Mouse (Mus musculus) C2C12 (cell line): ENCODE data around the gene Slc38a10.

Experiments
- CEBPB ChIP-seq: IDR thresholded peaks from one replicate; pipeline ENCODE4 v1.6.1; 2011; ENCODE audit warnings: low read depth, mild to moderate bottlenecking, control low read depth, moderate library complexity
- CTCF ChIP-seq: IDR thresholded peaks from one replicate; pipeline ENCODE4 v1.5.1; 2011; ENCODE audit not compliant: control insufficient read depth, insufficient read depth, insufficient read length
- FOSL1 ChIP-seq: IDR thresholded peaks from one replicate; pipeline ENCODE4 v1.8.0; 2011; ENCODE audit warnings: mild to moderate bottlenecking, low read length; ENCODE audit not compliant: poor library complexity, insufficient read depth, severe bottlenecking
- MAX ChIP-seq: IDR thresholded peaks from one replicate; pipeline ENCODE4 v1.6.1; 2011; ENCODE audit warnings: mild to moderate bottlenecking, control low read depth
- MYOD1 ChIP-seq: IDR thresholded peaks from one replicate; pipeline ENCODE4 v1.6.1; 2011; ENCODE audit warnings: low read depth; ENCODE audit not compliant: control insufficient read depth, insufficient read length
- MYOG ChIP-seq: IDR thresholded peaks from one replicate; pipeline ENCODE4 v1.6.1; 2011; ENCODE audit not compliant: control insufficient read depth, insufficient read length; ENCODE audit errors: extremely low read depth
- USF1 ChIP-seq: IDR thresholded peaks from one replicate; pipeline ENCODE4 v1.6.1; 2011; ENCODE audit warnings: low read depth, mild to moderate bottlenecking, control low read depth, moderate library complexity

- TF ChIP-seq CTCF = peak; percentile 66
- no peak for TF ChIP-seq CEBPB
- TF ChIP-seq MAX = no peak
- TF ChIP-seq USF1 = no peak
- TF ChIP-seq MYOD1 = no peak
- TF ChIP-seq MYOG = no peak
- TF ChIP-seq FOSL1 = no peak
These were observed 40.1 kb downstream of the Slc38a10 start for GRCm38 (mm10) chr11:120111033-120111432.
